Mouse (Mus musculus) G1E-ER4 (cell line): Measurements from ENCODE around the gene Ifnk. TPM values are rescaled to one million over a fixed set of nuclear protein-coding genes. Genes with fewer than 3 reads are reported as not detected.

Experiments
- GATA1 ChIP-seq: IDR thresholded peaks from one replicate; pipeline ENCODE4 v1.8.0; 2012; ENCODE audit warnings: low read length, inconsistent platforms
- polyA plus RNA-seq: library from polyadenylated mRNA; stranded (reverse); fragments of >175 nt; gene quantifications from 2 replicates; pipeline ENCODE4 v1.2.3, GENCODE M21; 2012

Gene Ifnk
- polyA plus RNA-seq: not detected in 2 replicates

DNA sequence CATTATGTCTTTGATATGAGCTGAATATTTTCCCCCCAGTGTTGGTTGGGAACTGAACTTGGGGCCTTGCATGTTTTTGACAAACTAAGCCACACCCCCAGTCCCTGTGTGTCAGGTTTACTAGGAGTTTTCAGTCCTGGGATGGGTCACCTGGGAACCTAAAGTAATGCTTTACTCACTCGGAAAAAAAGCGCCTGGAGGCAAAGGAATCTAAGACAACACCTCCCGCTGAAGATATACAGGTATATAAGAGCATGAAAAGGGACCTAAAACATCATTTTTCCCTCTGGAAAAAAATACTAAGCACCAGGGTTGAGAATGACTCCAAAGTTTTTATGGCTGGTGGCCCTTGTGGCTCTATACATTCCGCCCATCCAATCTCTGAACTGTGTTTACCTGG is at the start of gene Ifnk:
Ifnk (plus strand) TSS at position 301 of the 400 bp plus-strand sequence.
- no peak for TF ChIP-seq GATA1

DNA sequence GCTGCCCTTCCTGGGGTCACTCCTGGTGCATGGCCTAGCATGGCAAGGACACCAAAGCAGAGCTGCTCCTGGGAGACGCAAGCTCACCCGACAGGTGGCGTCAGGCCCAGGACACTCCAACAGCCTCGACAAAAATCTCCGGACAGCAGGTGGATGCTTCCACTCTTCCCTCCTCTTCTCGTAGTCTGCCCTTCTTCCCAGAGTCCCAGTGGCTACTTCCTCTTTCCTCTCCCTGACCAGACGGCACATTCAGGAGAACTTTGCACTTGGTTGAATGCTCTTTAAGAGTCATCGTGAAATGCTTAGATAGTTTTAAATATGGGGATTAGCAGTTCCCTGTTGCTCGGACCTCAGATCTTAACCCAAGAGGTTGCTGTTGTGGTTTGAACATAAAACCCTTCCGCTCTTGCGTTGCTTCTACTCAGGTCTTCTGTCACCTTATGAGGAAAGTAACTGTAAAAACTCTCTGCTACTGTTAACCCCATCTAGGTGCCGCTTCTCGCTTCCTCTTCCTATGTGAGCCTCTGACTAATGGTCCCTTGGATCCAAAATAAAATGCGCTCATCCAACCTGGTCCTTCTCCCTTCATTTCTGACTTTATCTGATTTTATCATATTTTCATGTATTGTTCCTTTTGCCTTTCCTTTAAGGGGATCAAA is 46.6 kb upstream of the Ifnk start:
- no peak for TF ChIP-seq GATA1

GRCm38 (mm10) chr4:35112452-35112851 is 39.4 kb upstream of the Ifnk start:
- TF ChIP-seq GATA1: no peak

GRCm38 (mm10) chr4:35113516-35114248 is 38.2 kb upstream of the Ifnk start:
- TF ChIP-seq GATA1: no peak

DNA sequence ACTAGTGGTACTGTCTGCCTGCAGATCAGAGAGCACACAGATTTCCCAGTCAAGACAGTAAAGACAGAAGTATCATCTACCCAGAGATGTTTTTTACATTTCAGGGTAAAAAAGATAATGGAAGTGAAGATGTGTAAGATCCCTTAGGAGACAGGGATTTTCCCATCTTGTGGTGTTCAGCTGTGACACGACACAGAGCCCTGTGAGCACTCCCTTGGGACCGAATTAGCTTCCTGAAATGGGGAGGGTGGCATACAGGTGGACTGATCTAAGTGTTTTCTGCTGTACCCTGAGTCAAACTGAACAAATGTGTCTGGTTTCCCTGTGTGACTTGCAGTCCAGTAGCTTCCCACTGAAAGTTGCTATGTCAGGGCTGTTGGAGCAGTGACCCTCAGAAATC is 36.9 kb upstream of the Ifnk start:
- TF ChIP-seq GATA1: no peak

GRCm38 (mm10) chr4:35115933-35116332 is 35.9 kb upstream of the Ifnk start:
- TF ChIP-seq GATA1: no peak

GRCm38 (mm10) chr4:35117144-35117543 is 34.7 kb upstream of the Ifnk start:
- TF ChIP-seq GATA1: no peak

DNA sequence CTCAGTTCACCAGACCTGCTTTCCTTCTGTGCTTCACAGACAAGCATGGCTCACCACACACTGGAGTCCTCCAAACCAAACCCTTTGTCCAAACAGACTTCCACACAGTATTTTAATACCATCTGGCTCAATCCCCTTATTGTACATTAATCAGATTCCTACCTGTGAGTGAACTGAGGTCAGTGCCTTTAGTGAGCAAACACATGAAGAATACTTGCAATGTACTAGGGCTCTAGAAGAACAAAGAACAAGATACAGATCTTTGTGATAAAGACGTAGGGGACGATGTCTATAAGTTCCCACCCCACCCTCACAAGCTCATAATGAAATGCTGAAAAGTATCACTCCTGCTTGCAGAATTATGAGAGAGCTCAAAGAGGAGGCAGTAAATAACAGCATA is 33.0 kb upstream of the Ifnk start:
- TF ChIP-seq GATA1: no peak

GRCm38 (mm10) chr4:35120159-35120558 is 31.7 kb upstream of the Ifnk start:
- no peak for TF ChIP-seq GATA1

DNA sequence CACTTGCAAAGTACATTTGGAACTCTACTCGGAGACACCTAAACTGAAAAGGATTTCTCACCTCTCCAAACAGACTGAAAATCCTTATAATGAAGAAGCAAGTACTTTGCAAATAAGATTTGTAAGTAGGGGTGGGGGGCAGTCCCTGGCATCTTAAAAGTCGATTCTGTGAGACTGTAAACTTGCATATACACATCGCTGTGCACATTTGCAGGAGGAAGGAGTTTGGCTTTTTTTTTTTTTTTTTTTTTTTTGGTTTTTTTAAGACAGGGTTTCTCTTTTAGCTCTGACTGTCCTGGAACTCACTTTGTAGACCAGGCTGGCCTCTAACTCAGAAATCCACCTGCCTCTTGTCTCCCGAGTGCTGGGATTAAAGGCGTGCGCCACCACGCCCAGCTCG is 31.3 kb upstream of the Ifnk start:
- TF ChIP-seq GATA1: no peak

DNA sequence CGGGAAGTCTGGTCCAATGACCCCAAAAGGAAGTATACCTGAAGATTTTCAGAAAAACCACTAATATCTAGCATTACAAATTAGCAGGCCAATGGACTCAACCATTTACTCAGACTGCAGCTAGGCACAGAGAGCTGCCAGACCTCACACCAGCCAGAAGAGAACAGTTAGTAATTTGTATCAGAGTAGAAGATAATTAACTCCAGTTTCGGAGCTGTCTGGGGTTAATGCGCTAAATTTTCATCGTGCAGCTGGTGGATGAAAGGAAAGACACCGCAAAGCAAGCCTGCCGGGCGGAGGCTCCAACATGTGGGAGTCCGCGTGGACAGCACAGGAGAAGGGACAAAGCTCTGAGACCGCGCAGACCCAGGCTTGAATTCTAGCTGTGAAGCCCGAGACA is 30.8 kb upstream of the Ifnk start:
- no peak for TF ChIP-seq GATA1

DNA sequence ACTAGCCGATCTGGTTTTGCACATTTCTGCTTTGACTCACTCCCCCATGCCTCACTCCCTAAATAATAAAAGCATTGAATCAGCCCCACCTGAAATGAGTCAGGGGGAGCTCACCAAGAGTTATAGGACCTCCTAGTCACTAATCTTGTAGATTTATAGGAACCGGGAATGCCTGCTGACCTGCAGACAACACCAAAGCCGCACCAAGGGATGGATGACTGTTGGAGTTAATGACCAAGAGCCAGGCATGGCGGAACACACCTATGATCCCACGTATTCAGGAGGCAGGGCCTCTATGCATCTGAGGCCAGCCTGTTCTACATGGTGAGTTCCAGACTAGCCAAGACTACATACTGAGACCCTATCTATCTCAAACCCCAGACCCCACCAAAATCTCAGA is 28.8 kb upstream of the Ifnk start:
- no peak for TF ChIP-seq GATA1

DNA sequence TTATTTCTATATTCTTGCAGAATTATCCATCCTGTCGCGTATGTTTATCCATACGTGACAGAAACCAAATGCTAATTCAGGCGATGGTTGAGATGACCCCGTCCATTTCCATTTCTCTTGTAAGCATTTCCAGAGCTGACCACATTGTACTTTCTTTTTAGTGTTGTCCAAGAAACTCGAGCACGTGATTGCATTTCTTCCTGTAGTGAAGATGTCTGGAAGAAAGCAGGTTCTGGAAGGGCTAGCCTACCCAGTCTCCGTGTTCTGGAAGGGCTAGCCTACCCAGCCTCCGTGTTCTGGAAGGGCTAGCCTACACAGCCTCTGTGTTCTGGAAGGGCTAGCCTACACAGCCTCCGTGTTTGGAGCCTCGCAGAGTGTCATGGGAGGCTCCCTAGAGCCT is 27.8 kb upstream of the Ifnk start:
- TF ChIP-seq GATA1: no peak

DNA sequence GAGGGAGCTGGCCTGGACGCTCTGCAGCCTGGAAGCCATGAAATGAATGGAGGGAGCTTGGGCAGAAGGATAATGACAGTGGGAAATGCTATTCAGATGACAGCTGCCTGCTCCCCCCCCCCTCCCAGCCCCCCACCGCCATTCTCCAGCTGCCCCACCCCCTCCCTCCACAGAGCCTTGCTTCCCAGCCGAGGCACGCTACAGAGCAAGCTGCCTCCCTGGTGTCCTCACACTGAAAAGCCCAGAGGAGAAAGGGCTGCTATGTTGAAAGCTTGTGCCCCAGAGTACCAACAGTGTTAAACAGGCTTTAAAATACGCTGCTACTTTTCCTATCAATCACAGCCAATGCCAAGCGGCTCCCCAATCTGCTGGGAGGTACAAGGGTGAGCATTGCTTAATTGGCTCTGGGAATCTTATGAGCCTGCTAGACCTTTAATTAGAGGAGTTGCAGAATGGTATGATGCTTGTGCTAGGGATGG is 26.5 kb upstream of the Ifnk start:
- no peak for TF ChIP-seq GATA1

GRCm38 (mm10) chr4:35126776-35127175 is 25.1 kb upstream of the Ifnk start:
- no peak for TF ChIP-seq GATA1

DNA sequence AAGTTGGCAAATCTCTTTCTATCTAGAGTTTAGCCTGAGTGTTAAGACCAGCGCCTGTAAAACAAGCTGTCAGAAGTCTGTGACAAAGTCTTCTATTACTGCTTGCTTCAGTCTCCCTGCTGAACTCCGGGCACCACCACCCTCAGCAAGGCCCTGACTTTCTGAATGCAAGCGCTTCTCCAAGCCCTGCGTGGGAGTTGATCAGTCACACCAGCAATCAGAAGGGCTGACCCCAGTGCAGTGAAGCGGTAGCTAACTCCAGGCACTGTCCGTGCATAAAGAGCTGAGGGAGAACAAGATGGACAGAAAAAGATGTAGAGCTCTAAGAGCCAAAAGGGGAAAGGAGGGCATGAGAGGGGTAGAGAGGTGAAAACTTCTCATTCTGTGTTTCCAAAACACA is 24.1 kb upstream of the Ifnk start:
- no peak for TF ChIP-seq GATA1

DNA sequence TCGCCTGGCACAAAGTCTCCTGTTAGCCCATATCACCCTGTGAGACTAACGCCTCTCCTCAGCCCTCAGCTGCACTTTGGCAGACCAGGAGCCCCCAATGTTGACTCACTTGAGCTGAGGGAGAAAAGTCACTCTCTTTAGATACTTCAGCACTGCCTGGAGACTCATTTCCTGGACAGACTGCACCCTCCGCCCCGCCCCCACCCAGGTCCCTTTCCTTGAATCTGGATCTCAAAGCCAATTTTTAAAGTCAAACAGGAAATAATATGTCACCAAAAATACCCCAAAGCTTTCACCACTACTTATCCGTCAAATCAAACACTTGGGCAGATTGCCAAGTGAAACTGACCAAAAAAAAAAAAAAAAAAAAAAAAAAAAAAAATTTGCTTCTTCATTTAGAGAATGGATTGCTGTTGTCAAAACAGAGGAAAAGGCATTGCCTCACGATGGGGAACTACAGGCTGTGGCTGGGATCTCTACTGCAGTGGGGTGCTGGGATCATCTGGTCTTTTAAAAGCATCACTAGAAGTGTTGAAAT is 21.4 kb upstream of the Ifnk start:
- no peak for TF ChIP-seq GATA1
